Mouse (Mus musculus) testis, adult 2 months (tissue): ENCODE measurements around the gene Morn3.
A peak's percentile ranks its signal among the peaks of the same experiment; 100 is the strongest.

Experiments used
- CTCF ChIP-seq: fragments of 200-500 bp; IDR thresholded peaks from 2 replicates; pipeline ENCODE4 v1.5.1; 2012; ENCODE audit warnings: low read depth, mild to moderate bottlenecking, inconsistent platforms, low read length, moderate library complexity; ENCODE audit not compliant: control insufficient read depth, insufficient read depth, insufficient replicate concordance
- POLR2A ChIP-seq: fragments of 200-500 bp; IDR thresholded peaks from 2 replicates; pipeline ENCODE4 v1.6.1; 2012; ENCODE audit warnings: low read depth, mild to moderate bottlenecking, inconsistent platforms, low read length, moderate library complexity; ENCODE audit not compliant: control insufficient read depth

DNA sequence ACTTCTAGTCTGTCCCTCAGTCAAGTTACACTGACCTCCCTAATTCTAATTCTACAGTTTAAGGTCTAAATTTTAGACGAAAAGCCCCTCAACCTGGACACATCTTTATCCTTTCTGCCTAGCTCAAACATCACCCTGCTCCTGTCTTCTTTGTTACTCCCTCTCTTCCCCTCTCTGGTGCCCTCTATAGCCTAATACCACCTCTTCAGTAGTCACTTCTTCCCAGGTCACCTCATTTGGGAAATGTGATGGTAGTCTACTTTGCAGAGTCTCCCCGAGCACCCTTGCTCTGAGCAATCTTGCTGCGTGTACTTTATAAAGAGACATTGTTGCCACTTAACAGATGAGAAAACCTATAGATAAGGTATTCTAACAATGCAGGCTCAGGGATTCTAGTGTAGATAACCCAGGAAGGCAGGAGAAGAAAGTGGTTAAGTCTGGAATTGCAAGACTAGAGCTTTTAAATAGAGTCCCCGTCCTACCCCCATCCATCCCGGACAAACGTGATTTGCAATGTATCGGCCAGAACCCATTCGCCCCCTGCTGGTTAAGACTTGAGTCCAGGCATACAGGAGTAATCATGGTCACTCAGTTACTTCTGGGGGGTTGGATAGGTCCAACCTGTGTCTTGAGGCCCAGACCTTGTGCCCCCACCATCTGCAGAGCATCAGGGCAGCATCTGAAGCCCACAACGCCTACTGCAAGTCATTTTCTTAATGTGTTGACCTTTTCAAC is 1.1 kb downstream of the Morn3 start:
- TF ChIP-seq POLR2A (0 out of 2 replicates have a peak, but pooled peaks have one; percentile 16), CTCF (peak; percentile 32; the same call in 1 of the 2 replicates)
